Mouse (Mus musculus): ENCODE results near the gene Pebp1.
A peak's percentile ranks its signal among the peaks of the same experiment; 100 is the strongest.

- TF ChIP-seq CTCF (IDR thresholded peaks at IDR 0.05; ENCODE audit: borderline replicate concordance, extremely low read depth, insufficient read depth, insufficient read length) (peak; percentile 36; the same call in 1 of the 2 replicates), POLR2A (IDR thresholded peaks at IDR 0.05; ENCODE audit: borderline replicate concordance, extremely low read depth, insufficient read depth, insufficient read length, poor library complexity, severe bottlenecking) (no peak)
Measured at GRCm38 (mm10) chr5:117281536-117281935, 5.9 kb downstream of the Pebp1 start.

All from brain, embryonic 14.5 days (tissue).